Mouse (Mus musculus) CD4-positive, CD25-positive, alpha-beta regulatory T cell, adult 4 months (primary cell): ENCODE data around the gene Bcan. TPM values are rescaled to one million over a fixed set of nuclear protein-coding genes. Genes with fewer than 3 reads are reported as not detected.
A peak's percentile ranks its signal among the peaks of the same experiment; 100 is the strongest.

Source experiments
- ATAC-seq: one replicate; pipeline ENCODE4 v1.8.0; 2017
- polyA plus RNA-seq, 2 experiments: library from polyadenylated mRNA; unstranded; fragments of 100-300 nt; shearing (Covaris generic); gene quantifications; one replicate each; pipeline ENCODE4 v1.2.1; 2017

The Bcan gene
- polyA plus RNA-seq, 2 experiments from 2014 or later, result not detected

DNA sequence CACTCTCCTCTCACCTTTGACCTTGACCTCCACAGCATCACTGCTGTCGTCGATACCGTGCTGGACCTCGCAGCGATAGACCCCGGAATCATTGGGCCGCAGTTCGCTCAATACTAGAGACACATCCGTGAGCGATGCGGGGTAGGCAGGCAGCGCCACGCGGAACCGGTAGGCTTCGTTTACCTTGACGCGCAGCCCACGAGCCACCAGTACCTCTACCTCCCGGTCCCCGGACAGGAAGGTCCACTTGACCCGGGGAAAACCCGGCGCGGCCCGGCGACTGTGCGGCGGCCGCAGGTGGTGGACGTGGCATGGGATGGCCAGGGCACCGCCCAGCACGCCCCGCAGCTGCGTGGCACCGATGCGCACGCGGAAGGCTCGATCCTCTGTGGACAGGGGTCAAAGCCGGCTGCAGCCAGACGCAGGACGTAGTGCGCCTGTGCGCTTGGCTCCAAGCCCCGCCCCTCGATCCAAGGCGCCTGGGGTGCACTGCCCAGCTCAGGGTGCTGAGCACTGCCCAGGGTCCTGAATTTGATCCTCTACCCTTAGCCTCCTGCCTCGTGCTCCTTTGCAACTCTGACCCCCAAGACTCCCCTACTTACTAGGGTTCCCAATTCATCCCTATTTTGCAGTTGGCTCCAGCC is 2.9 kb downstream of the Bcan start:
- ATAC-seq, result no peak

DNA sequence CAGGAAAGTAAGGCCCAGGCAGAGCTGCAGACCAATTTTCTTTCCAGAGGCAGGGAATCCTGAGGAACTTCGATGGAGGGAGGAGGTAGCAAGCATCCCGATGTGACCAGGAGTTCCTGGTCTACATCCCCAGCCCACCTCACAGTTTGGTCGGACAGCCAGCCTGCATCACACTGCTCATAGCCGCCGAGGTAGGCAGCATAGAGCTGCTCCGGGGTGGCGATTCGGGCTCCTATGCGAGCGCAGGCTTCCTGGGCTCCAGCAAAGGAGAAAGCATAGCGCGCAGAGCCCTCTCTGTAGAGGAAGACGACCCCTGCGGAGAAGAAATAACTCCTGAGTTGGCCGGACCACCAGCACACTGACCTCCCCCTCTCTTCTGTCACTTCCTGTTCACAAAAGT is 3.6 kb downstream of the Bcan start:
- no peak for ATAC-seq

DNA sequence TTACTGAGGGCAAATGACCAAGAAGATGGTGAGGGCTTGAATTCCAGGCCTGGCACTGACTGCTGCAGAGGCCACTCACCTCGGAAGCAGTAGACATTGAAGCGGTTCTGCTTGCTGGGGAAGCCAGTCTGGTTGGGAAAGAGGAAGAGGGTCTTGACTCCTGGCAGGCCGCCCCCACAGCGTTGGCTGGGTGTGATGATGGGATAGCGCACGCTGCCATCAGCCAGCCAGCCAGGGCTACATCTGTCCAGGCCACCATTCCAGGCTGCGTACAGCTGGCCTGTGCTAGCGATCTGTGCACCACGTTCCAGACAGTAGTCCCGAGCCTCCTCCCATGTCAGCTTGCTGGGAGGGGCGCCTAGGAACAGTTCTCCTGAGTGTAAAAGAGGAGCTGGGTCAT is 4.7 kb downstream of the Bcan start:
- no peak for ATAC-seq

DNA sequence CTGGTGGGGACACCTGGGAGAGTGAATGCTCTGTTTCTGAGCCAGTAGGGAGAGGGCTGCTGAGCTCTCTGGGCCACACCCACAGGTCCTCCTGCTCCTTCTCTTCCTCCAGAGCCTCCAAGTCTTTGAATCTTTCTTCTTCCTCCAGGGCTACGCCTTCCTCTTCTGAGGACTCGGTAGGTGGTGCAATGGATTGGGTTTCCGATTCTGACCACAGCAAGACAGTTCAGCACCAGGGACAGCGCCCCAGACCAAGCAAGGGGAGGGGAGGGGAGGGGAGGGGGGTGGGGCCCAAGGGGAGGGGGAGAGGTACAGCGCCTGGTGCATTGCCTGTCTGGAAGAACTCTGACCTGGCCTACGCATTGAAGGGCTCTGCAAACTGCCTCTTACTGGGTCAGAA is 6.6 kb downstream of the Bcan start:
- ATAC-seq, result no peak

DNA sequence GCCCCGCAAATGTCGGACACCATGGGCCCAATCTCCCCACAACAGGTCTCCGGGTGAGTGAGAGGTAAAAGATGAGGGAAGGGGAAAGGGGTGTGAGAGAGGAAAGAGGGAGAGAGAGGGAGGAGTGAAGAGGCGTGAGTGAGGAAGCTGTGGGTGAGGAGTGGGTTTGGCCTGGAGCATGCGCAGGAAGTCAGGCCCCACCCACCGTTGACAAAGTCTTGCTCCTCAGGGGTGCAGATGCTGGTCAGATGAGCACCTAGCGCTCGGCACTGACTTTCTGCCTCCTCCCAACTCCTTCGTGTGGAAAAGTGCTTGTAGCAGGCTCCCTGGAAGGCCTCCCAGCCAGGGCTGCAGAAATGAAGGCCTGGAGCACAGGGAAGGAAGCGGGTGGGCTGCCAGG is 10.1 kb downstream of the Bcan start:
- ATAC-seq, result no peak

DNA sequence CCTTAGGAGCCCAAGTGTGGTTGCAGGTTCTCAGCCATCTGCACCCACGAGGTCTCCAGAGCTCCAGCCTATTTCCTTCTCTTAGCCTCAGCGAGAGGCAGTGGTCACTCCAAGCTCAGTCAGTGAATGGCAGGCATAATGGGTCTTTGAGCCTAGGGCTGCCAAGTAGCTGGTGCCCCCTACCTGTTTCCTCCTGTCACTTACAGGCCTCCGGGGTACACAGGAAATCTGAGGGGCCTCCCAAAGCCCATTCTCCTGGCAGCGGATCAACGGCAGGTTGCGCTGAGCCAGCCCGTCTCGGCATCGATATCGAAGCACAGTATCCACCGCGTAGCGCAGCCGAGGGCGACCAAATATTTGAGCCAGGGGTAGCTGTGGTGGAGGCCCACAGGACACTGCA is 12.0 kb downstream of the Bcan start:
- no peak for ATAC-seq

DNA sequence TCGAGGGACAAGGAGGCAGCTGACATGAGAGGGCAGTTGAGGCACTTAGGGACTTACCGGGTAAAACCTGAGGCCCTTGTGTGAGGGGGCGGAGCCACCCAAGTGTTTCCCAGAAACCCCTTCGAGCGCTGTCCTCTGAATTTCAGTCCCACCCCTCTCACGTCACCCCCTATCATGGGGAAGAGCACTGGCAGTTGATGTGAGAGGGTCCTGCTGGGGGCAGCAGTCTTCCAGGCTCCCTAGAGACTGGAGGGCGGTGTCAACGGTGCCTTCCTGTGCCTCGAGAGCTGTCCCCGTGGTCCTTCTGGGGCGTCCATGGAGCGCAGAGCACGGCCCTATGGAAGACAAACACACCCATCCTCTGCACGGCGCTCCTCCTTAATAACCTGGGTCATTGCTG is 12.4 kb downstream of the Bcan start:
- peak; percentile 44 for ATAC-seq

DNA sequence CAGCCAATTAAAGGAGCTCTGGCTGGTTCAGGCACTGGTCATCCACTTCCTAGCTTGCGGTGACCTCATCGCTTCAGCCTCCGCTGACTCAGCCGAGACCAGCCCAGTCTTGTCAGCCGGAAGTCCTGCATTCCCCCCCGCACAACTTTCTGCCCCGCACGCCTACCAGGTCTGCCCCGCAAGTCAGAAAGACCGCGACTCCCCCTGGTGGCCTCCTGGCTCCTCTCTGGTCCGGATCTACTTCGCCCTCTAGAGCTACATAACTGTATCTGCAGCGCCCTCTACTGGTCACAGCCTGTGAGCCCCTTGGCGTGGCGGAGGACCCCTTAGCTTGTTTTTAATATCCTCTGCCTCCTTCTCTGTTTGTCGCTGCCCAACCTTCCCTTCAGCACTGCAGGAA is 13.2 kb downstream of the Bcan start:
- peak; percentile 90 for ATAC-seq

DNA sequence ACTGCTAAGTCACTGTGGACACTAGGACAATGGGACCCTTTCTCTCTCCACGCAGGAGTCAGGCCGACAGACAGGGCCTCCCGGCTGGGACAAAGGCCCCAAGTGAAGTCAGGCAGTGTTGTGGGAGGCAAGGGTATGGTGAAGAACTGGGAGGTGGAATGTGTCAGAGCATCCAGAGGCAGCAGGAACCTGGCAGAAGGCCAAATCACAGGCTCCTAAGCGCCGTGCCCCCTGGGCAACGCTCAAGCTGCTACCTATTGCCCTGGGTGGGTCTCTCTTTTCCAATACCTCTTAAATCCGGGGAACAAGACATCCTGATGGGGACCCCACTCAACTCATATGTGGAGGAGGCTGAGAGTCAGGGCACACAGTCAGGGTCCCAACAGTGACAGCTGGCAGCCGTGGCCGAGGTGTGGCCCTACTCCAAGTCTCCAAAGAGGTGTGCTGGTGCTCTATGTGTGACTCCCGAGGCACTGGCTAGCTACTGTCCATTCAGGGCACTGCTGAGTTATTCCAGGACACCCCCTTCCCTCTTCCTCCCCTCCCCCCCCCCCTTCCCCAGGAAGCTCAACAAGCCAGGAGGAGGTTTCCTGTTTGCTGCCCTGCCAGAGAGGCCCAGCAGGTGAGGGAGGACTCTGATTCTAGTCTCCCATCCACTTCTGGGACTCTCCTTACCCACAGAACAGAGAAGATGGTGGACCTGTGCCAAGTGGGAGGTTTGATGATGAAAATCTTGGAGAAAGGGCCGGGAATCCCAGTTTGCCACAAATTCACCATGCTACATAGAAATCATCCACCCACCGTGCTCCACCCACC is 14.3 kb downstream of the Bcan start:
- no peak for ATAC-seq

DNA sequence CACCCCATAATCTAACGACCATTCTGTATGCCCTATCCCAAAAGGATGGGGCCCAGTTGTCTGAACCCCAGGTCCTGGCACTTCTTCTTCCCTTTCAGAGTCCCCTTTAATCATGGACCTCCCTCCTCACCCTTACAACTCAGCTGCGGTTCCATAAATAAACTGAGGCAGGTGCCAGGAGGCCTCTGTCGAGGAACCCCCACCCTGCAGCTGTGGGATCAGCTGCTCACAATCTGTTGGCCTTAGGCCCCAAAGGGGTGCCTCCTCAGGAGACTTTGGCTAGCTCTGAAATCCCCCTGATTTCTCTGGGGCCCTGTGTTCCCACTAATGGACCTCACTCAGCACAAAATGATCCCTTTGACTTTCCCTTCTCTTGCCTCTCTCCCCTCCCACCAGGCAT is 15.9 kb downstream of the Bcan start:
- ATAC-seq, result no peak

DNA sequence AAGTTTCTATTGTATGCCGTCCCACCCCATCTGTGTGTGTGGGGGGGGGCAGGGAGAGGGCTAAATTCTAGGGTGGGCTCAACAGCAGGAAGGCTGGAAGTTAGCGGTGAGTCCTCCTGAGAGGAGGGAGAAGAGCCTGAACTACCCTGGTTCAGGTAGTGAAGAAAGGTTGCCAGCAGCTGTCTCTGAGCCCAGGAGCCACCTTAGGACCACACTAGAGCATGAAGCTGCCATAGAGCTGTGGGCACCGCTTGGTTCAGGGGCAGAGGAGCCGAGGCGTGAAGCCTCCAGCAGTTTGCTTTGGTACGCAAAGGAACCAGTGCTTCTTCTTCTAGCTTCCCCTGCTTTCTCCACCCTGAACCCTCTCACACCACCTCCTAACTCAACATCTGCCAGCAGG is 16.4 kb downstream of the Bcan start:
- no peak for ATAC-seq

DNA sequence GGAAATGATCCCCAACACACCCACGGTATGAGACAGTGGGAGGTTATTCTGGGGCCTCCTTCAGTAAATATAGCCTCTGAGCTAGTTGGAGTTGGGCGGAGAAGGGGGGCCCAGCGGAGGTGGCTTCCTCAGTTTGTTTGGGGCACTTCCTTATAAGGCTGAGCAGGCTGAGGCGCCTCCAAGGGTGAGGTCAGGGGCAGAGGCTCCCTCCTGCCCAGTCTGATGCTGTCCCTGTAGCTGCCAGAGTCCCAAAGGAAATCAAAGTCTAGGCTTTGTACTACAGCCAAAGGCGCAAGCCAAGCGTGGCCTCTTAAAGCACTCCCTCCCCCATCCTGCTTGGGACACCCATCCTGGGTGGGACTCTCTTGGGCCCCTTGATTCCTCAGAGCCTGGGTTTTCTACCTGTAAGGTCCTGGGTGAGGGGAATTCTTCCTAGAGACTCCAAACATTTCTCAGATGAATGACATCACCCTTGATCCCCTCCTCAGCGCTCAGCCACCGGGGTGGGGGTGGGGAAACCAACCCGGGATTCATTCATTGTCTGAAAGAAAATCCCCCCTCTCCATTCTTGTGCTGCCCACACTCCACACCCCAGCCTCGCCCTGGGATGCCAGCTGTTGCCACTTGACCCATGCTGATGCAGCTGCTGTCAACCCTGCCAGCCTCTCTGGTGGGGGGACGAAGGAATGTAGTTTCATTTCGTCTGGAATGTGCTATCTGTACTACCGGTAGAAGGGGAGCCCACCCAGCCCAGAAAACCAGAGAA is 17.0 kb downstream of the Bcan start:
- no peak for ATAC-seq

DNA sequence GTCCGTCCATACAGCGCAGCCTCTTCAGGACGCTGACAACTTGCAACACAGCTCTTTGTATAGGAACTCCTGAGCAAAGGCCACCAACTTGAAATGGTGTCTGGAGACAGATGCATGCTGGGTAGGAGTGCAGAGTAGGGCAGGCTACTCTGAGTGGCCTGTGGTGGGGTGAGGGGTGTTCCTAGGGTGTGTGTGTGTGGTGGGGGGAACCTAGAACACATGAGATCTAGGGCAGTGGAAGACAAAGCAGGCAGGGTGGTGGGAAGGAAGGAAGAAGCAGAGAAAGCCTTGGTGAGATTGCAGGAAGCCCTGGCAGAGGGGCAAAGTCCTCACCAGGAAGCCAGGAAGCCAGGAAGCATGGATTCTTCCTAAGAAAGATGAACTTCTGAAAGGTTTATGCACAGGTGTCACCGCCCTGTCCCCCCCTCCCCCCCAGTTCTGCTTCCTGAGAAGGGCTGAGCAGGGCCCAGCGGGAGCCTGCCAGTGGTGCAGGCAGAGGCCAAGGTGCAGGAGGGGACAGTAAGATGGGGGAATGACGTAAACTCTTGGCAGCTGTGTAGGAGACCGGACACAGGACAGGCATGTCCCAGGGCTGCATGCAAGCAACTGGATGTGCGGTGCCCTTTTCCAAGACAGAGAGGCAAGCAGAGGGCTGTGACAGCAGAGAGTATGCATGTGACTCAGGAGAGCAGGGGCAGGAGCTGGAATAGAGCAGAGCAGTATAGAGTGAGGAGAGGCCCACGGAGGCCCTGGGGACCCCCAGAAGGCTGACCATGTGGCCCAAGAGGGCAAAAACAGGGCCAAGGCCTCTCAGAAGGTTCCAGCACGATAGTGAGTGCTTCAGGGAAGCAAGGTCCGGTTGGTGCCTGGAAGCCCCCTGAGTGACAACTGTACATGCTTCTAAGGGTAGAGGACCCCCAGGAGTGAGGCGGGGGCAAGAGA is 17.9 kb downstream of the Bcan start:
- ATAC-seq, result no peak

DNA sequence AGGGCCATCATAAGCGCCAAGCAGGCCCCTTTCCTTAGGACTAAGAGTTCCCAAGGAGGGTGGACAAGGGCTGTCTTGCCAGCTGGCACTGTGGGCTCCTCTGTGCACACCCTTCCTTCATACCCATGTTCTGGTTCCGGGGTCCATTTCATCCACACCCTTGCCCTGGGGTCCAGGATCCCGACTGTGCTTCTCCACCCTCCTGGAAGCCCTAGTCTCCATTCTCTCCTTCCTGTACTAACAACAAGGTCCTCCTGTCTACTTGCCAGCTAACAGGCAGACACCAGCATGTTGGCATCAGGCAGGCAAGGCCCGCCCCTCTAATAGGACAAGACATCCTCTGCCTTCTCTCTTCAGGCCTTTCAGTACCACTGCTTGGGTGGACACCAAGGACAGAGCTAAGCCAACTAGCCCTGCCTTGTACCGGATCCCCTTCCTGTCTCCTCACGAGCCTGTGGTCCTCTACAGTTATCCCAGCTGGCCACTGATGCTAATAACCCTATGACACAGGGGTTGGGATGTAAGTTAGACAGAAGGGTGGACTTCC is 18.7 kb downstream of the Bcan start:
- ATAC-seq, result no peak

DNA sequence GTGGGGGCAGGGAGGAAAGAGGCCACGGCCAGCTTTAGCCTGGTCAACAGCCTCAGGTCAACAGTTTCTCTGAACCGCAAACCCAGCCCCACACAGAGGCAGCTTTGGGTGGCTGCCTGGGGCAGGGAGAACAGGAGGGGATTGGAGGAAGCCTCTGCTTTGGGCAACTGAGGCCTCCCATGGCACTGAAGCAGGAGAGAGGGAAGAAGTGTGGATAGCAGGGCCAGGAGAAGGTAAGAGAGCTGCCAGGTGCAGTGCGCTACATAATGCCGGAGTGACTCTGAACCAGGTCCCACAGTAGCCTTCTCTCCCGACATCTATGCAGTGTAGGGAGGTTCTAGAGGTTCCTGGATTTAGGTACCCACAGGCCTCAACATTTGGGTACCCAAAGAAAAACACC is 19.3 kb downstream of the Bcan start:
- no peak for ATAC-seq

DNA sequence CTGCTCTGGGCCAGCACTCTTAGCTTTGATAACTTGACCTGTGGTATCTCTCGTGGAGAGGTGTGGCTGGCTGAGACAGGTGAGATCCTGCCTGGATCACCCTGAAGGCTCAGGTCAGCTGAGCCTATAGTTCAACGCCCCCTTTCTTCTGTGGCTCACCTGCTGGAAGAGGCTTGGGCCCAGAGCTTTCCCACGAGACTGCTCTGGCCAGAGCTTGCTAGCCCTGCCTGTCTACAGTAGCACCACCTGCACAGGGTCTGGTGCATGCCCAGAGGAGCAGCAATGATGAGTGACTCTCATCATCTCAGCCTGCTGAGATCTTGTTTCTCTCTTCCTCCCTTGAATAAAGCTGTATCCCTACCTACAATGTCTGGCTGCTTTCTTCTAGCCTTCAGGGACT is 19.9 kb downstream of the Bcan start:
- no peak for ATAC-seq

DNA sequence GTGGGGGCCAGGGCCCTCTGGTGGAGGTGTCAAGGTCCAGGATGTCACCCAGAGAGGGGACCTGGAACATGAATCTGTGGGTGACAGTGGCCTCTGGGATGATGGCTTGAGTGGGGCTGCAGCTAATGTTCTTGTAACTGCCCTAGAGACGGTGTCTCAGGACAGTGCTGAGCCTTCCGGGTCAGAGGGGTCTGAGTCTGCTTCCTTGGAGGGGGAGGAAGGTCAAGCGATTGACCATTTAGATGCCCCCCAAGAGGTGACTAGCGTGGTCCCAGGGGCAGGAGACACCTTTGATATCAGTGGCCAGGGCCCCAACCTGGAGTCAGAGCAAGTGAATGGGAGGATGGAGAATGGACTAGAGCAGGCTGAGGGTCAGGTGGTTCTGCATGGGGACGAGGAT is 20.5 kb downstream of the Bcan start:
- ATAC-seq, result no peak

DNA sequence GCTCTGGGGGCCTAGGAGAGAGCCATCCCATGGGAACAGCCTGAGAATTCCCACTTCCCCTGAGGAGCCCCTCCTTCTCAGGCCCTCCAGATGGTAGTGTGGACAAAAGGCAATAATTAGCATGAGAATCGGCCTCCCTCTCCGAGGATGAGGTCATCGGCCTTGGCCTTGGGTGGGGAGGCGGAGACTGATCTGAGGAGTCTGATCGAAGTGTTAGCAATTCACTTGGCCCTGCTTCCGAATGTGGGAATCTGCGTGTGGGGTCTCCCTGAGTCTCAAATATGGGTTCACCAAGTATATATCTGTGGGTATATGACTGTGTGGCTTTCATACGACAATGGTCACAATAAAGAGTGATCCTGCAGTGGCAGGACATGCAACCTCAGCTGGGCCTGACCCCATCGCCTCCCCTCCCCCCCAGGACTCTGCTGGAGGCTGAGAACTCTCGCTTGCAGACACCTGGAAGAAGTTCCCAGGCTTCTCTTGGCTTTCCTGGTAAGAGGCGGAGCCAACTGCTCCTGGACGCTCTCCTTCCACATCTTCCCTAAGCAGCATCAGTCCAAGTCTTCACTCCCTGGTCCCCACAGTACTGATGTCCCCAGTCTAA is 25.5 kb downstream of the Bcan start:
- no peak for ATAC-seq

DNA sequence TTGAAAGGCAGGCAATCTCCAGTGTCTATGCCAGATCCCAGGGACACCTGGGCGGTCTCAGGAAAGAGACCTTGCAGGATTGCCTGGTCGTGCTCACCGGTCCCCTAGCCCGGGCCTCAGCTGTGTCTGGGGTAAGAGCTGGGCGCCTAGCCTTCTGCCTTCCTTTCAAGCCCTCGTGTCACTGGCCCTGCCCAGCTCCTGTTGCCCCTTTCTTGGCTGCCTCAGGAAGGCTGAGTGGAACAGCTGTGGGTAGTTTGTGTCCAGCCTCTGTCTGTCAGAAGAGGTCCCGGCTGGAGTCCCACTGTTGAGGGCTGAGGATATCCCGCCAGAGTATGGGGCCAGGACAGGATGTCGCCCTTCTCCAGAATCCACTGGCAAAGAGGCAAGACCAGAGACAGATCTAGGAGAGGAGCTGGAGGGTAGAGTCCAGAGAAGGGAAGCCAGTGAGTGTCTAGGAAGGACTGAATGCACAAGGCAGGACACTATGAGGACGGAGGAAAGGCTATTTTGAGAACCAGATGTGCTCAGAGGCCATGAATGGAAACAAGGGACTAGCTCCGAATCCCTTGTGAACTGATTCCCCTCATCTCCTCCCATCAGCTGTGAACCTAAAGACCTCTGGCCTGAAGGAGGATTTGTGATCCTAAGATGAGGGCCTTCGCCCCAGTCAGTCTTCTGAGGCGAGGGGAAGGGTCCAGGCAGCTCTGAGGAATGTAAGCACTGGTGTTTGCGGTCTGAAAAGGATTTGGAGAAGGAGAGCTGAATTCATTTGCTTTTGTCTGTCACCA is 26.2 kb downstream of the Bcan start:
- no peak for ATAC-seq

DNA sequence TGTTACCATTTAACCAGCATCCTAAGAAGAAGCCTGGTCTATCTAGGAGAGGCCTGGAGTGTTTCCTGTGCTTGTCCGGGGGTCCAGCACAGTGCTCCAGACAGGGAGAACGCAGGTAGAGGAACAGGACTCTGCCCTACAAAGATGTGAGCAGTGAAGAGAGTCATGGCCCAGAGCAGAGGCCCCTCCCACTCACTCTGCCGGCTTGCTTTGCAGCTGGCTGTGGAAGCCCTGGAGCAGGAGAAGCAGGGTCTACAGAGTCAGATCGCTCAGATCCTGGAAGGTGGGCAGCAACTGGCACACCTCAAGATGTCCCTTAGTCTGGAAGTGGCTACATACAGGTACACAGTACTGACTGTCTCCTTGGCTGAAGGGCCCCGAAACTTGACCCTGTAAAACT is 27.3 kb downstream of the Bcan start:
- no peak for ATAC-seq

DNA sequence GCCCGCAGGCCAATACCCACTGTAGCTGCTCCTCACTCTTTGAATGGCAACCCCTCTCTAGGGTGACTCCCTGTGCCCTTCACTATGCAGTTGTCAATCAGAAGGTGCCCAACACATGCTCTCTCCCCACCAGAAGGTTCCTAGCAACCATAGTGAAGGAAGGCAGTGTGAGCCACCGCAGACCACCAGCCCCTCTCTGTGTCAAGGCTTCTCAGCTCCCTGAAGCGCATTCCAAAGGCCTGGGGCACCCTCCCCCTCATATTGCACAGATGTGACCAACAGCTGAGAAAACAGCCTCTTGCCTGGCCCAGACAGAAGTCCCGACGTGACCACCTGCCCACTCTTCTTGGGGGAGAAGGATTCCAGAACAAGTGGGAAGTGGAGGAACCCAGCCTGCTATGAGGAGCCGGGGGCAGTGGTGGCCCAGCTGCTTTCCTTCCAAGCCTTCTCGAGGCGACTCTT is 27.8 kb downstream of the Bcan start:
- no peak for ATAC-seq
